Mouse (Mus musculus): ENCODE data around the gene Smpd3.

Smpd3 gene

DNA sequence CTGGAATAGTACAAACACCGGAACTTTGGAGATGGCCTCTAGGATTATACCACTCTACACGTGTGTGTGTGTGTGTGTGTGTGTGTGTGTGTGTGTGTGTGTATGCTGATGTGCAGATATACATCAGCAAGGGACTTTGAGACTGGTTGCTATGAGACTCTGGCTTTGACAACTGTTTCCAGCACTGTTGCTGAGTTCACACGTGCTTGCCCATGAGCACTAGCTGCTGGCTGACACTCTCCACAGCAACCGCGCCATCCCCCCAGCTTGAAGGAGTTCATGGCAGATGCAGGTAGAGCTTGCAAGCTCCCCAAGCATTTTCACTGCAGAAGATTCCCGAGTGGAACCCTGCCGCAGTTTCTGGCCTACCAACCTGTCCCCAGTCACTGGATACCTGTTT lies 48.3 kb downstream of the Smpd3 start:
- DNase-seq (ENCODE audit: low read depth) = no peak

DNA sequence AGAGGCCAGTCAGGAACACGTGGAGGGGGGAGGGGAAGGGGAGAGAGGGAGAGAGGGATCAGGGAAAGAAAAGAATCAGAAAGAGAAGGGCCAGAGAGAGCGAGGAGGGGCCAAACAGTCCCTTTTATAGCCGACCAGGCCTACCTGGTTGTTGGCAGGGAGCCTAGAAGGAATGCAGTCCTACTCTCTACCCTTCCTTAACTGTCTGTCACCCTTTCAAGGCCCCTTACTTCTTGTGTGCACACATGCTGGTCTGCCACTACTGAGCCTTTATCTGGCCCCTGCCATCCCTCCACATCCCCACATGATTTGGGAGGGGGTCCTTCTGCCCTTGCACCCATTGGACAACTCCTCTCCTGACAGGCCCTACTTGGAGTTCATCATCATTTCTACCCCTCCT lies 49.1 kb downstream of the Smpd3 start:
- no peak for DNase-seq (ENCODE audit: low read depth)

DNA sequence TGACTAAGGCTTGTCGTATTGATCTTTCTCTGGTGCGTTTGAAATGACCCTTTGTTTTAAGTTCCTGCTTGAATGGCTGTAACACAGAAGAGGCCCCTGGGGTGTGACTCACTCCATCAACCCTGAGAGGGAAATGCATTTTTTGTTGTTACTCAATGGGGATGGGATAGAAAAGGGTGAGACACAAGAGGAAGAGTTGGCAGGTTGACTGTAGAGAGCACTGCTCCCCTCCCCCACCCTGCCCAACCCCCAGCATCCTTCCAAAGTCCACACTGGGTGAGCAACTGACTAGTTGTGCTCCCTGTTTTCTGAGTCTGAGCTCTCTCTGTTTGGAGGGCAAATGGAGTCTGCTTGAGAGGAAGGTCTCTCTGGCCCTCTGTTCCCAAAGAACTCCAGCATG lies 50.3 kb downstream of the Smpd3 start:
- DNase-seq (ENCODE audit: low read depth) = no peak

DNA sequence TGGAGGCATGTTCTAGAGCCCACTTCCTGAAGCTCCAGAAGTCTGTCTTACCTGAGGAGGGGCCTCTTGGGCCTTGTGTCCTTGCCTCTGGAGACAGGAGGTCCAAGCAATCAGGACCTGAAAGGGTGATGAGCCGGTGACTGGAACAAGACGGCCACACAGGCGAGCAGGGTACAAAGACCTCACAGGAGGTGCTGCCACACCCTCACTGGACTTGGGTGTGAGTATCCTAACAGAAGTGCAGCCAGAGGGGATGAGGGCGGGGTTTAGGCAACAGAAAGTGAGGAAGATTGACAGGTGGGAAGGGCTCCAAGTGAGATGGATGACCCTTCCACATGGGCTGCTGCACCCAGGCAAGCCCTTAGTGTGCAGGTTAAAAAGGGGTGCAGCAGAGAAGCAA lies 56.9 kb downstream of the Smpd3 start:
- no peak for DNase-seq (ENCODE audit: low read depth)

DNA sequence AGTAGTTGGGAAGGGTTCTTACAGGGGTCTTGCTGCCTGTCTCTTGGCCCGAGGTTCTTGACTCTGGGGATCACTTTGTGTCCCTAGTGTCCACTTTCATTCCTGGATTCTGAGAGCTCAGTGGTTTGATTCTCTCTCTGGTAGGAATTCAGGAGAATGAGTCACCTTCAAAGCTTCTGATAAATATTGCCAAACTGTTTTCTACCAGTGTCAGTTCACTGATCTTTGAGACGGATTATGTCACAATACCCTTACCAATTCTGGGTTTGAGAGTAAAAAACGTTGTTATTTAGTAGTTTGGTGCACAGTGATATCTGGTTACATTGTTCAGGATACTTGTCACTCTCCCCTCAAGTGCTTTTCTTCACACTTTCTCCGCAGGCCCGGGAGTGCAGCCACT lies 57.6 kb downstream of the Smpd3 start:
- no peak for DNase-seq (ENCODE audit: low read depth)

DNA sequence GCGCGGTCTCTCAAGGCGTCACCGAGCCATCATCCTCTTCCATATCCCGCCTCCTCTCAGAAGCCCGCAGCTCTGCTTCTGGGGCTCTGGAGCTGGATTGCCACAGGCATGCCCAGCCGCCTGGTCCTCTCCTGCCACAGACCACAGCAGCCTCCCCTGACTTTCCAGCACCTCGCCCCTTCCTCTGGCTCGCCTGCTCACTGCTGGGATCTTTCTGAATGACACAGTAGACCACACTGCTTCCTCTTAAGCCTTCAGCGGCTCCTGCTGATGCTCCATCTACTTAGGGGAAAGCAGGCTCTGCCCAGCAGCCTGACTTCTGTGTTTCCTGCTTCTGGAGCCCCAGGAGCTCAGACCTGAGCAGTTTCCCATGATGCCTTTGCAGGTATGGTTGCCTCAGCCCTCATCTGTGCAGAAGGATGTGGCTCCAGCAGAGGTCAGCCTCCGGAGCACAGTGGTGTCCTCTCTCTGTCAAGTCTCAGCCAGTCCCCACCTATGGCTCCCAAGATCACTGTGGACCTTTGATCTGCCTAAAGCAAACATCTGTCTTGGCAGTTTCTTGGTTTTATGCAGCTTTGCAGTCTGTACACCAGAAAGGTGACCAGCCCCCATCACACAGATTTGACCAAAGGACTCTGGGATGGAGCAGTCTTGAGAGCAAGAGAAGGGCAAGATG lies 59.3 kb downstream of the Smpd3 start:
- no peak for DNase-seq (ENCODE audit: low read depth)

DNA sequence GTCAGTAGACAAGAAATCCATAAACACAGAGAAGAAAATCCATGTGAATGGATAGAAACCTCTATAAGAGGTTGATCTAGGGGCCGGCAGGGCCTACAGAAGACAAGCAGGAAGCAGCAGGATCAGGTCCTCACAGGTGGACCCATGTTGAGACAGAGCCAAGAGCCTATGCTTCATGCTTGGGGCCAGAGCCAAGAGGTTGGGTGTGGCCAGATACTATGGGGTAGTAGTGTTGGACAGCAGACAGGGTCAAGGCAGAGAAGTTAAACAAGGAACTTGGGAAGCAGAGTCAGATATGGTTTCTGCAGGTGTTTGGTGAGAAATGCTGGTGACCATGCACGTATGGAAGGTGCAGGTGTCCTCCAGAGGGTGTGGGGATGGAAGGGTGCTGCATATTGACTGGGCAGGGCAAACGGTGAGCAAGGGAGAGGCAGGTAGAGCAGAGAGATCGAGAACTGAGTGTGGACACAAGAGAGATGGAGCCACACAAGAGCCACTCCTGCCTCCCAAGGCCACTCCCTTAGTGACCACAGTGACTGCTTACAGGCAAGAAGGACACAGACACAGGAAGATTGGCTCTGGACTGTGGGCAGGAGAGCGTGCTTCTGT lies 61.0 kb downstream of the Smpd3 start:
- DNase-seq (ENCODE audit: low read depth) = no peak

DNA sequence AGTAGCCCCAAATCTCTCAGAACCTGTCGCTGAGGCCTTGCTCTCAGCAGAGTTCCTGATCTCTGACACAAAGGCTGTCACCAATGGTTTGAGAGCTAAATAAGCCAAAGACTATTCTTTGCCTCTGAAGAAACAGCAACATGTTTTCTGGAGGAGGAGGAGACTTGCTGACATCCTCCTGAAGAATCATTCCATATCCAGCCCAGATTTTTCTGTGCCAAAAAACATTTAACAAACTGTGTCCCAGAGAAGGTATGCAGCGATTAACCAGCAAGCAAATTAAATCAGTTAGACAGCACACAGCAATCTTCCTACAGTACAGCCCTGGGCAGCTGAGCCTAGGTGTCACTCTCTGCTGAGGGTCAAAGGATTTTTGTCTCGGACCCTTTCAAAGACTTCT lies 64.3 kb downstream of the Smpd3 start:
- DNase-seq (ENCODE audit: low read depth) = no peak

DNA sequence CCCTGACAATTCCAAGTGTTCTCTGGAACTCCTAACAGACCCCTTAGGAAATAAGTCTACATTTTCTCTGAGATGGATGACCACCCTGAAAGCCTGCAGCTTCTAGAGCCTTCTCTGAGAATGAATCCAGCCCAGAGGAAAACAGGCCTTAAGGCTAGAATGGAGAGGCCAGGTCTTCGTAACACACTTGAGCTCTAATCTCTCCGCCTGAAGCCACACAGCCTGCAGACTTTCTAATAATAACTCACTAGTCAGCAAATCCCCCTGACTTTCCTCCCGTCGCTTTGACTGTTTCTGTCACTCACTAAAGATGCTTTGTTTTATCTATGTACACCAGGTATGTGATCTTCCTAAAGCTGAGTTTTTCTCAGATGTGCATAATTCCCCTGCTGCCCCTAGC lies 66.4 kb downstream of the Smpd3 start:
- no peak for DNase-seq (ENCODE audit: low read depth)

DNA sequence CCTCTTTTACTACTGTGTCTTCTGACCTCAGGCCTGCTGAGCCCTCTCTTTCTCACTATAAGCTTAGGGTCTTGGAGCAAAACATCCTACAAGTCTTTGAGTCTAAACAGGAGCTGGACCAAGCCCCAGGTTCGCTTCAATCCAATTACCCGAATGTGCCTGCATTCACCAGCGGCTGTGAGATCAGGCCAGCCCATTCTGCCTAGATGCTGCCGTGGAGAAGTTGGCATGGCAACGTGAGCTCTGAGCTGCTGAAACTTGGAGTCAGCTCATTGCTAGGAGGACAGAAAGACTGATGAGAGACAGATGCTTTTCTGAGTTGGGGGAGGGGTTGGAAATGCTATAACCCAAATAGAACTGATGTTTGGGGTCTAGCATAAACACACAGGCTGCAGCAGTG lies 67.0 kb downstream of the Smpd3 start:
- DNase-seq (ENCODE audit: low read depth) = no peak

DNA sequence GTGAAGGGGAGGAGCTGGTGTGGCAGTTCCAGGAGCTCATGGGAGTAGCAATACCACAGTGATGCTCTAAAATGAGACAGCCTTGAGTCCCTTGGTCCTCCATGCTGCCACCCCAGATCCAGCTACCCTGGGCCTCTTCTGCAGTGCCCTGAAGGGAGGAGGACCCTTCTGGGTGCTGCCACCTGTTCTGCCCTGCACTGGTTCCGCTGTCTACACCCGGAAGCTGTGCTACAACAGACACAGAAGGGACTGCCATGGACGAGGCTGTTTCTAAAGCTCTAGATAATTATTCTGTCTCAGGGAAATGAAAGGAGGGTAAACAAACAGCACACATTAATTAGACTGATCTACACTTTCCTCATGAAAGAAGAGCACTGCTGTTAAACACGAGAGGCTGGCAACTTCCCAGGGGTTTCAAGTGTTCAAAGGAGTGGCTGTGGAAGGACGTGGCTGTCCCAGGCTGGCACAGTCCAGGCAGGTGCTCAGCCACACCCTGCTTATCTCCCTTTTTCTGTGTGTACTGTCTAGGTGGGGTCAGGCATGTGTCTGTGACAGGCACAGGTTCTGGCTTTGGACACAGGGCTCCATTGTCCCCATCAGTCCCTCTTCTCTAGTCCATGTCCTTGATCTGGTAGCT lies 69.0 kb downstream of the Smpd3 start:
- no peak for DNase-seq (ENCODE audit: low read depth)

DNA sequence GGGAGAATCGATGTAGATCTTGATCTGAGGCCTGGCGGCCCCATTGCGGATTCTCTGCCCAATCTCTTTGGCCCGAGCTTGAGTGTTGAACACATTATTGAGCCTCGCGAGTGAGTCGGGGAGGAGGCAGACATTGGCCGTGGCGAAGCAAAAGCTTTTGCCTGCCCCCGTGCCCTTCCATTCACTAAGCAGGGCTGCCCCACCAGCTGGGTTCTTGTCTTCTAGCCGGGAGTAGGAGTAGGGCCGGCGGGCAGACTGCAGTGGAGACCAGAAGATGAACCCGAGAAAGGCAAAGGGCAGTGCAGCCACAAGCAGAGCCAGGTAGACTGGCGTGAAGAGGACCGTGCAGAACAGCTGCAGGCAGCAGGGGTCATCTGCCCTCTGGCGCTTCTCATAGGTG lies 72.4 kb downstream of the Smpd3 start:
- DNase-seq (ENCODE audit: low read depth) = no peak

DNA sequence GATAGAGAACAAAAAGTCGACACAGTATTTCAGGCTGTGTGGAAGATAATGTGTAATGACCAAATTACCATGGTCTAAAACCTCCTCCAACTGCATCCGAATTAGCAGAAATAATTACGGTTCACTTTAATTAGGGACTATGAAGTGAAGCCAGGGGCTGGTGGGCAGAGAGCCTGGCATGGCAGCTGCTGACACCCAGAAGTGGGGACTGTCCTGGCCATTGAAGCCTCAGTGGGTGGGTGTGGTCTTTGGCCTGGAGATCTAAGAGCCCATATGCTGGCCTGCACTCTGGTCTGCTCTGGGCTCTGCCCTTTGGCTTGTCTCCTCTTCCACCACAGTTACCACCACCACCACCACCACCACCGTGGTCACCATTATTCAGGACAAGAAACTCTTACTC lies 73.9 kb downstream of the Smpd3 start:
- DNase-seq (ENCODE audit: low read depth) = no peak

DNA sequence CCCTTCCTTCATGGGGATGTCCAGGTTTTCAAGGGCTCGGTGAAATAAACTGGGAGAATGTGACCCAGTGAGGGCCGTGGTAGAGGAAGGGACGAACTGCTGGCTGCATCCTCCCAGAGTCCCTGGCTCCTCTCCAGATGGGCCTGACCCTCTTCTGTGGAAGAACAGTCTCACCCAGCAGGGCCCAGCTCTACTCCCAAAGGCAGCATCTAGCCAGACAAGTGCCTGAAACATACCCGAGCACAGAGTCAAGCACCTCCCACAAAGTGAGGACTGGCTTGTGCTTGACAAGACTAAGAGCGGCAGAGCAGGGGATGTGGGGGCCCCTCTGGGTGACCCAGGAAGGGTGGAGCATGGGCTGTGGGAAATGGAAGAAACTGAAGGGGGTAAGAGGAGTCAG lies 75.4 kb downstream of the Smpd3 start:
- no peak for DNase-seq (ENCODE audit: low read depth)

DNA sequence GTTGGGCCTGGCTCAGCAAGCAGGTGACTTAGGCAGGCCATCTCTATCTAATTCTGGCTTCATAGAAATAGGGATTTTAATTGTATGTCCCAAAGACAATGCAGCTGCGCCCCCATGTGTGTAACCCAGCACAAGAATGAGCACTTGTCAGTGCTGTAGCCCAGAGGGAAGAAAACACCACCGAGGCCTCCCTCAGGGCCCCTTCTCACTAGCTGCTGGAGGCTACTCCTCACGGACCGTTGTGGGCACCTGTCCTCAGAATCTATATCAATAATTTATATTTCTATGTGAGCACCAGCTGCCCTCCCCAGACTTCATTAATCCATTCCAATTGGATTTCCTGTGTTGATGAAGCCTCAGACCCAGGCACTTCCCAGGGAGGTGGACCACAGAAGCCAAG lies 76.9 kb downstream of the Smpd3 start:
- no peak for DNase-seq (ENCODE audit: low read depth)

DNA sequence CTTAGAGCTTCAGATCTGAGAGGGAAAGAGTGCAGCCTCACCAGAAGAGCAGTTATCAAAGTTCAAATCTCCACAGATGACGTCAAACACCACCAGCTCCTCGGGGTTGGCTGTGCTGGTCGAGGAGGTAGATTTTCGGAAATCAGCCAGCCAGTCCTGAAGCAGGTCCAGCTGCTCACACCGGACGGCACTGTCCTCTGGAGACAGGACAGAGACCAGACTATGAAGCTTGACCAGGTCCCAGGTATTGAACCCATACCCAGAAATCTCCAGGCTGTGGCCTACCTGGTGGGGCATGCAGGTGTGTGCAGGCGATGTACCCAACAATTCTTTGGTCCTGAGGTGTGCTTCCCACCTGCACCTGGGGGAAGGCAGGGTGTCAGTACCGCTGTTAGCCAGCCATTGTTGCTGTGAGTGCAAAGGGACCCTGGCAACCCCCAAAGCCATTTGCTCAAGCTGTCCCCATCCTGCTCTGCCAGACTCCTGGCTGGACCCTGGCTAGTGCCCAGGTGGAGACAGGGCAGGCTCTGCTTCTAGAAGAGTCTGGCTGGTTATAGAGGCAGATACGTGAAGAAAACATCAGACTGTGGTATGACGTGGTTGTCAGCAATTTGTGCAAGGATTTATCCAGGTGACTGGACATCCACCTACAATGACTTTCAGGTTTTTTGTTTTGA lies 78.1 kb downstream of the Smpd3 start:
- DNase-seq (ENCODE audit: low read depth) = no peak

DNA sequence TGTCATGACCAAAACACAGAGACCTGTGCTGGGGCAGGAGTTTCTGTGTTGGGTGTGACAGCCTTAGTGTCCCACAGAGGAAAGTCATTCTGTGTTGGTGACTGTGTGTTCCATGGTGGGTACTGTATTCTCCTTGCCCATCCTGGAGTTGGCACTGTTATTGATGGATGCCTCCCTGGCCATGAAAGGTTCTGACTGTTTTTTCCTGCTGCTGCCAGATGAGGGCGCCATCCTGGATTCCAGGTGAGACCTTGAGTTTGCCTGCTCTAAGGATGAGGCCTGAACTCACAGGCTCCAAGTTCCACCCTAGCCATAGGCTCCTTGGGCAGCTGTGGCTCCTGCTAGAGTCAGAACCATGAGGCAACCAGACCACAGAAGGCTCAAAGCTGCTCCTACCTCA lies 79.6 kb downstream of the Smpd3 start:
- DNase-seq (ENCODE audit: low read depth) = no peak

DNA sequence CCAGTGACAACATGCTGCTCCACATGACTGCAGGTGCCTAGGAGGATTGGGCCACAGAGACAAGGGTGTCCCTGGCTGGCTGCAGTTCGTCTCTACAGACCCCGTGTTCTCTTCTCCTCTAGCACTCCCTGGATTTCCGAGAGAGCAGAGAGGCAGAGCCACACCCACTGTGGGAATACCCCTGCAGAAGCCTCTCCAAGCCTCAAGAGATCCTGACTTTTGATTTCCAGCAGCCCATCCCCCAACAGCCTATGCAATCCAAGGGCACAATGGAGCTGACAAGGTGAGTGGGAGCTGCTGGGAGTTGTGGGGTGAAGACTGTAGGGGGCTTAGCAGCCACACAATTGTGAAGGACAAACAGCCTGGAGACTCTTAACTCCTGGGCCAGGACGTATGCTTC lies 87.6 kb downstream of the Smpd3 start:
- DNase-seq (ENCODE audit: low read depth) = no peak

DNA sequence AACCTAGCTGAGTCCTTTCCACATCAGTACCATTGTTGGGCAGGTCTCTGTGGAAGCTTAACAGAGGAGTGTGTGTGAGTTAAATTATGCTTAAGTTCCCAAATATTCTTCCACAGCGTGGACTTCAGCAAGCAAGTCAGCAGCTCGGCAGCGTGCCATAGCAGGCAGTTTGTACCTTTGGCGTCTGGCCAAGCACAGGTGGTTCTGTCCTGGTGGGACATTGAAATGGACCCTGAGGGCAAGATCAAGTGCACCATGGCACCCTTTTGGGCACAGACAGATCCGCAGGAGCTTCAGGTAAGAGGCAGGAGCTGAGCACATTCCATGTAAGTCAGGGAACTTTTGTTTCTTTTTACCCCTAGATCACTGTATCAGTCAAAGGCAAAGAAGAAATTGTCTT lies 100.7 kb downstream of the Smpd3 start:
- no peak for DNase-seq (ENCODE audit: low read depth)

DNA sequence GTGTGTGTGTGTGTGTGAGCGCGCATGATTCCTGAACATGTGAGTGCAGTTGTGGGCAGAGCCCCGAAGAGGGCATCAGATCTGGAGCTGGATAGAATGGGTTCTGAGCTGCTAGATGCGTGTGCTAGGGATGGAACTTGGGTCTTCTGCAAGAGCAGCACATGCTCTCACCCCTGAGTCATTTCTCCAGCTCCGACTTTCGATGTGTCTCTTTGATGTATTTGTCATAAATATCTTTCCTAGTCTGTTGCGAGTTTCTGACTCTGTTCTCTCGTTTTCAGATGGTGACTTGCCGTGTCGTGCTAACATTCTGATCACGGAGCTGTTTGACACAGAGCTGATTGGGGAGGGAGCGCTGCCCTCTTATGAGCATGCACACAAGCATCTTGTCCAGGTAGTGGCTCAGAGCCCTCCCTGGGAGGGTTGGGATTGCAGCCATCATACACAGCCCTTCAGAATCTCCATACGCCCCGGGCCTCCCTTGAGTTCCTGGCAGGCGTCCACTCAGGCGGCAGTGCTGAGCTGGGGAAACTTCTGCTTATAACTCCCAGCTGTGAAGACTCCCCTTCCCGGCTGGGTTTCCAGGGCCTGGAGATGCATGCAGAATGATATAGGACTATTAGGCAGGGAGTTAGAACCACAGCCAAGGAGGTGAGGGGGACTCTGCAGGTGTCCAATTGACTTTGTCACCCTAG lies 103.1 kb downstream of the Smpd3 start:
- no peak for DNase-seq (ENCODE audit: low read depth)

DNA sequence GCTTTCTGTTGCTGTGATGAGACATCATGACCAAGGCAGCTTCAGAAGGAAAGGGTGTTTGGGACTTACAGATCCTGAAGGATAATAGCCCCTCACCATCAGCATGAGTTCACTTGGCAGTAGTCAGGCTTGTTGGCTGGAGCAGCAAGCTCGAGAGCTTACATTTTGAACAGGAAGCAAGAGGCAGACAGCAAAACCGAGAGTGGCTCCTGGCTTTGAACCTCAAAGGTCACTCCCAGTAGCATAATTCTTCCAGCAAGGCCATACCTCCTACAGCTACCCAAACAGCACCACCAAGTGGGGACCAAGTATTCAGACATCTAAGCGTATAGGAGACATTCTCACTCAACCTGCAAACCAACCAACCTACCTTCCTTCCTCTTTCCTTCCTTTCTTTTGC lies 105.0 kb downstream of the Smpd3 start:
- DNase-seq (ENCODE audit: low read depth) = no peak

DNA sequence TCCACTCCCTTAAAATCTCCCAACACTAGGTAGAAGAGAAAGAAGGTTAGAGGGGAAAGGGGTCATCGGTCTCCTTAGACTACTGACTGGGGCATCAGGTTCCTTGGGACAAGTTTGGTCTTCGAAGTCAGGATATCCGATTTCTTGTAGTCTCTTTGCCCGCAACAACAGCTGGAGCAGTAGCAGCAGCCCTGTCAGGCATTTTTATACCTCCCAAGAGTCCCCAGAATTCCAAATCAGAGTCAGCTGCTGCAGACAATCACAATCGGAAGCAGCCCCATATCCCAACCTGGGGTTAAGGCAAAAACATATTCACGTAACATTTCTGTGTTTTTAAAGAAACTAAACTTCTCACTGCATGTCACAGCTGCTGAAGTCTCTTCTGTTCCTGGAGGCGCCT lies 106.3 kb downstream of the Smpd3 start:
- DNase-seq (ENCODE audit: low read depth) = no peak

DNA sequence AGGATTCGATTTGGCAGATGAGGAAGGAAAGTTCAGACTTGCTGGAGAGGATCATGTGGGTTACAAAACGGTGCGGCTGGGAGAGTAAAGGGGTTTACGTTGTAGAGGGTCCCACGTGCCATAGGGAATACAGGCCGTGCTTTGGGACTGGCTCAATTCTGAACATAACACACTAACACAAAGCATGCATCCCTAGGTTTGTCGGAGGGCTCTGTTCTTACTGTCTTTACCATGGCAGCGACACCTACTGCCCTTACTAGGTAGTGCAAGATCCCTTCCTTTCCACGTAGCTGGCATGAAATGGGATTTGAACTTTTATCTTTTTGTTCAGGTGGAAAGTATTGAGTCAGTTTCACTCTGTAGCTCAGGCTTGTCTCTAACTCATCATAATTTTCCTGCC lies 111.2 kb downstream of the Smpd3 start:
- DNase-seq (ENCODE audit: low read depth) = peak; percentile 40

Measured in c-Kit-positive CD71-negative TER-119-negative erythroid progenitor cells, embryonic 14.5 days (primary cell).